Mouse (Mus musculus) heart, embryonic 13.5 days (tissue): ENCODE data around the gene Otub2. TPM values are rescaled to one million over a fixed set of nuclear protein-coding genes. Genes with fewer than 3 reads are reported as not detected.
A peak's percentile ranks its signal among the peaks of the same experiment; 100 is the strongest.

Experiments
- ATAC-seq: fragments of 200-750 bp; cut with Nextera tagmentation; 2 replicates; pipeline ENCODE4 v1.8.0; 2017; ENCODE audit warnings: moderate TSS enrichment; ENCODE audit not compliant: insufficient number of reproducible peaks, low FRiP score, low TSS enrichment; ENCODE audit errors: extremely low read depth
- H3K27ac ChIP-seq: fragments of 300-500 bp; sonication (generic); replicated peaks from 2 replicates; pipeline ENCODE4 v1.5.1; 2015; ENCODE audit warnings: moderate library complexity, mild to moderate bottlenecking, inconsistent platforms
- H3K27me3 ChIP-seq: fragments of 300-500 bp; sonication (generic); replicated peaks from 2 replicates; pipeline ENCODE4 v1.6.1; 2015; ENCODE audit warnings: mild to moderate bottlenecking, inconsistent platforms
- H3K36me3 ChIP-seq: fragments of 300-500 bp; sonication (generic); 2 replicates; pipeline ENCODE4 v1.6.1; 2015; ENCODE audit warnings: mild to moderate bottlenecking, inconsistent platforms
- H3K4me1 ChIP-seq: fragments of 300-500 bp; sonication (generic); 2 replicates; pipeline ENCODE4 v1.6.1; 2015; ENCODE audit warnings: inconsistent platforms
- H3K4me2 ChIP-seq: fragments of 300-500 bp; sonication (generic); 2 replicates; pipeline ENCODE4 v1.6.1; 2015; ENCODE audit warnings: inconsistent platforms, mild to moderate bottlenecking, moderate library complexity
- H3K4me3 ChIP-seq: fragments of 300-500 bp; sonication (generic); 2 replicates; pipeline ENCODE4 v1.5.1; 2015; ENCODE audit warnings: moderate library complexity, mild to moderate bottlenecking, inconsistent platforms
- H3K9ac ChIP-seq: fragments of 300-500 bp; sonication (generic); 2 replicates; pipeline ENCODE4 v1.6.1; 2015; ENCODE audit warnings: inconsistent platforms, mild to moderate bottlenecking, moderate library complexity
- H3K9me3 ChIP-seq: fragments of 300-500 bp; sonication (generic); 2 replicates; pipeline ENCODE4 v1.6.1; 2016; ENCODE audit warnings: inconsistent platforms
- WGBS: fragments of 180-500 bp; shearing (Covaris S2); methylation state at CpG from one replicate; pipeline ENCODE4 v1.1.7; 2015; ENCODE audit warnings: mixed read lengths; 5-methylcytosine and 5-hydroxymethylcytosine counted together
- polyA plus RNA-seq: library from polyadenylated mRNA; unstranded; fragments of >200 nt; fragmentation: Nextera tagmentation; extraction: Ambion mirVana; gene quantifications from 2 replicates; pipeline ENCODE4 v1.2.1, GENCODE M21; 2015

Otub2 gene
- polyA plus RNA-seq, 1 experiment from 2014 or later: 13.8 TPM

DNA sequence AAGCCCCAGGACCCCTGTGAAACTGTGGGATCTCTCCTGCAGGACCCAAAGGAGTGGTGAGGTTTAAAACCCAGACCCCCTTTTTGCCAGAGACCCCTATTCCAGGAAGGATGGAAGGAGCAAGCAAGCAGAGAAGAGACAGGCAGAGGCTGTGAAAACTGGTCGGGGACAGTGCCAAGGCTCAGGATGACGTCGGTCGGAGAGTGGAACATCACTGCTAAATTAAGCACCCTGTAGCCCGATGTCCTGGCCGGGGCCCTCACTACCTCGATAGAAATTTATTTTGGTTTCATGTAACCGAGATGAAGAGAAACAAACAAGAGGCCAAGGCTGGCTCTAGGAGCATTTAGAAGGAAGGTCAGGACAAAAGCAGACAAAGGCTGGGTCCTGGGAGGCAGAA, 30.3 kb upstream of the Otub2 start:
- no peaks in the 10 kb centered on the region for H3K27me3 ChIP-seq
- H3K9me3 ChIP-seq: no peaks in the 10 kb centered on the region
- no peak overlapping the region for H3K4me2 ChIP-seq
- H3K9ac ChIP-seq: 0 out of 2 replicates have a peak overlapping the region, but pooled peaks have one; percentile 30
- 0 out of 2 replicates have a peak overlapping the region, but pooled peaks have one; percentile 5 for H3K27ac ChIP-seq
- no peak for ATAC-seq
- H3K4me1 ChIP-seq: peaks cover 62% of the 10 kb centered on the region
- 42% methylated on average over 8 of the region's 8 CpGs for WGBS
- H3K36me3 ChIP-seq: no peaks in the 10 kb centered on the region
- H3K4me3 ChIP-seq: no peak overlapping the region

DNA sequence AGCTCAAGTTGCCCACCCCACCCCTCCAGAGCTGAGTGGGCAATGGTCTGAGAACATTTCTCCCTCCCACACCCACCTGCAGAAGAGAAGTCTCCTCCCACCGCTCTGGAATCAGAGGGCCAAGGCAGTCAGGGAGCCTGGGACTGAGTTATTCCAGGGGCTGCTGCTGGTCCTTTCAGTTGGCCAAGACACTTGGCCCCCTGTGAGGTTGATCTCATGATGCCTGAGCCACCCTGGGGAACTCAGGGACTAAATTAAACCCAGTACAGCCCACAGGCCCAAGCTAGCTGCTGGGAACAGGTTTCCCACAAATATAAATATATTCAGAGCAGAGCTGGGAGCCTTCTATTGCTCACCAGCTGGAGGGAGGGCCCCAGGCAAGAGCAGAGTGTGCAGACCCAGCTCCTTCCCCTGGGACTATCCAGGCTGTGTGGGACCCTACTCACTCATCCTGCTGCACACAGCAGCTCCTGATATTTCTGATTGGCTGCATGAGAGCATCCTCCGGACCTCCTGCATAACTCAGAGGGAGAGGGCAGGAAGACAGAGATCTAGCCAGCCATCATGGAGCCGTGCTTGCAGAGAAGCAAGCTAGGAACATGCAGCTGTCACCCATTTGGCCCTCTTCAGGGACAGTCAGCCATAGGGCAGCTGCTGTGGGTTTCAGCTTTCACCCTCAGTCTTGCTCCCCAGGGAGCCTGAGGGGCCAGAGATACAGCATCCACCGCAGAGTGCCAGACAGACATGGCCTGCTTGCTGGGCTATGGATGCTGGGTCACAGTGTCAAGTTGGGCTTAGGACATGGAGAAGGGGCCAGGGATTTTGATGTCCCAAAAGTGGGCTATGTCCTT, 29.3 kb upstream of the Otub2 start:
- Histone ChIP-seq H3K27me3 (no peaks in the 10 kb centered on the region), H3K4me1 (peaks cover 53% of the 10 kb centered on the region), H3K9me3 (no peaks in the 10 kb centered on the region), H3K4me2 (no peak overlapping the region), H3K4me3 (no peak overlapping the region), H3K27ac (no peak overlapping the region), H3K9ac (no peak overlapping the region), H3K36me3 (no peaks in the 10 kb centered on the region)
- ATAC-seq: no peak
- WGBS: 39% methylated on average over 4 of the region's 4 CpGs

DNA sequence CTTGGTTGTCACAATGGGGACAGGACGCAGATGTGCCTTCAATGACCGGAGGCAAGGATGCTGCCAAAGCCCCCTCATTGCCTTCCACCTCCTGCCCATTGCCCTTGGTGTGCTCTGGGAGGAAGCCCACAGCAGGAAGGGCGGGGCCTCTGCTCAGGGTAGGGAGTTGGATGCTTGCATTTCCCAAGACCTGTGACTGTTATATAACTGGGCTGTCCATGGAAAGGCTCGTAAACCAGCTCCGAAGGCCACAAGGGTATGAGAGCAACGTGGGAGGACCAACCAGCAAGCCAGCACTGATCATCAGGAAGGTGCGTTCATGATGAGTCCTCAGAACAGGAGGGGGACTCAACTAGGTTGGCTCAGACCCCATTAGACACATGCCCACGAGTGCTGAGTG, 27.7 kb upstream of the Otub2 start:
- H3K4me3 ChIP-seq: no peak overlapping the region
- H3K36me3 ChIP-seq: no peaks in the 10 kb centered on the region
- no peaks in the 10 kb centered on the region for H3K9me3 ChIP-seq
- no peak overlapping the region for H3K4me2 ChIP-seq
- no peaks in the 10 kb centered on the region for H3K27me3 ChIP-seq
- peaks cover 38% of the 10 kb centered on the region for H3K4me1 ChIP-seq
- H3K27ac ChIP-seq: no peak overlapping the region
- no peak overlapping the region for H3K9ac ChIP-seq
- ATAC-seq: no peak
- WGBS: 79% methylated on average over 8 of the region's 8 CpGs

DNA sequence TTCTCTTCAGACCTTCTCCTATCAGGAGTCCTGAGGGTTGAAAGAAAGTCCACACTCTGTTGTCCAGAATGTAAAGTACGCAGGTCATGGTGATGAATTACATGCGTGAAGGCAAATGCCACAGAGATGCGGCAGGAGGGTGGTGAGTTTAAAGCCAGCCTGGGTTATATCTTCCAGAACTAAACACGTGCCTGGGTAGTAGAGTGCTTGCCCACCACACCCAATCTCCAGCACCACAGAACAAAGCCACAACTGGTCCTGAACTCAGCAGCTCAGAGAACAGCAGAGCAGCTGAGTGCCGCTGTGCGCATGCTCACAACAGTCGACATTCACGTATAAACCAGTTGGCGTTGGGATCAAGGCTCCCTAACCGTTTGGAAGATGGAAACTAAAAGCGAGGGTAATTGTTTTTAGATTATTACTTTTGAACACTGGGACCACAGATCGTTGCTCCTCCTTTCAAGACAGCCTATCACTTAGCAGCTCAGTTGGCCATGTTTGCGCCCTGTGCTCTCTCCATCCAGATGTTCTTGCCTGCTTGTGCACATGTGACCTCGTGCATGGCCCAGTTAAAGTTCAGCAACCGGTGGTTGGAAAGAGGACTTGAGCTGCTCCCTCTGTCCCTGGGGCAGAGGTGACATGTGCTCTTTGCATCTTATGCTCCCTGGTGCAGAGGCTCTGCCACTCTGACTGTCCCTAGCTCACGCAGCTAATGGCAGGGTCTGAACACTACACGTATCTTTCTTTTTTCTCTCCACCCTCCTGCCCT, 26.8 kb upstream of the Otub2 start:
- Histone ChIP-seq H3K36me3 (no peaks in the 10 kb centered on the region), H3K4me2 (no peak overlapping the region), H3K27ac (peak overlapping the region; percentile 8; the same call in 1 of the 2 replicates), H3K4me1 (peaks cover 30% of the 10 kb centered on the region), H3K9me3 (no peaks in the 10 kb centered on the region), H3K9ac (no peak overlapping the region), H3K4me3 (no peak overlapping the region), H3K27me3 (no peaks in the 10 kb centered on the region)
- WGBS: 79% methylated on average over 17 of the region's 17 CpGs
- no peak for ATAC-seq

DNA sequence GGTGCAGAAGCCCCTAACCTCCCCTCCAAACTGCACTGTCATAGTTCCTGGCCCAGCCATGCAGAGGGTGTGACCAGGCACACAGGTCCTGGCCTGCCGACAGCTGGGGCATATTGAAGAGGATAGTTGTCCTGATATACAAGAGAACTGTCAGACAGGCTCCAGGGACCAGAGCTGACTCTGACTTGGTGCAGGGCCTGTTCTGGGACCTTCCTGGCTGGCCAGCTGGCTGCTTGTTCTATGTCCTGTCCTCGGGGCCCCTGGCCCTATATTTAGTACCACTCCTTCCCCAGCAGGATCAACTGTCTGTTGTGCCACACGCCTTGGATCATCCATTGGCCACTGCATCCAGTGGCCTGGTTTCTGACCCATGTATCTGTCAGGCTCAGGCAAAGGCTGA, 26.1 kb upstream of the Otub2 start:
- Histone ChIP-seq H3K4me3 (no peak overlapping the region), H3K4me2 (no peak overlapping the region), H3K9me3 (no peaks in the 10 kb centered on the region), H3K4me1 (peaks cover 30% of the 10 kb centered on the region), H3K9ac (no peak overlapping the region), H3K27me3 (no peaks in the 10 kb centered on the region), H3K36me3 (no peaks in the 10 kb centered on the region), H3K27ac (peak overlapping the region; percentile 8; the same call in 1 of the 2 replicates)
- no peak for ATAC-seq
- WGBS: 29% methylated on average over 3 of the region's 3 CpGs

DNA sequence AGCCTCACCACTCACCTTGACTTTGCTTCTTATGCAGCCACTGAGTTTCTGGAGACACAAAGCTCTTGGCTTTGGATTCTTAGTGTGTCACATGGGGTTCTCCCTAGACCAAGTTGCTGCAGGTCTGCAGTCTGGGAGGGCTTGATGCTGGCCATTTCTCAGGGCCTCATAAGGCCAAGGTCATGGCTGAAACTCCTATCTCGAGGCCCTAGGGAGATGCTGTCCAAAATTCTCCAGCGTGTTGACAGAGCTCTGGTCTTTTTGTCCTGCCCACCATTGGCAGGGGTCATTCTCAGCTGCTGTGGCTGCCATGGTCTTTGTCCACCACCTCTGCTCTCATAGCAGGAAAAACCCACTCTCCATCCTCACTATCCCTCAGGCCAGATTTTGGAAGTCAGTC, 21.3 kb upstream of the Otub2 start:
- Histone ChIP-seq H3K27ac (no peak overlapping the region), H3K4me2 (no peak overlapping the region), H3K9me3 (no peaks in the 10 kb centered on the region), H3K27me3 (peaks cover 13% of the 10 kb centered on the region), H3K4me3 (no peak overlapping the region), H3K36me3 (no peaks in the 10 kb centered on the region), H3K4me1 (peaks cover 15% of the 10 kb centered on the region), H3K9ac (no peak overlapping the region; the same call in 1 of the 2 replicates)
- 47% methylated on average over 2 of the region's 2 CpGs for WGBS
- ATAC-seq: no peak

DNA sequence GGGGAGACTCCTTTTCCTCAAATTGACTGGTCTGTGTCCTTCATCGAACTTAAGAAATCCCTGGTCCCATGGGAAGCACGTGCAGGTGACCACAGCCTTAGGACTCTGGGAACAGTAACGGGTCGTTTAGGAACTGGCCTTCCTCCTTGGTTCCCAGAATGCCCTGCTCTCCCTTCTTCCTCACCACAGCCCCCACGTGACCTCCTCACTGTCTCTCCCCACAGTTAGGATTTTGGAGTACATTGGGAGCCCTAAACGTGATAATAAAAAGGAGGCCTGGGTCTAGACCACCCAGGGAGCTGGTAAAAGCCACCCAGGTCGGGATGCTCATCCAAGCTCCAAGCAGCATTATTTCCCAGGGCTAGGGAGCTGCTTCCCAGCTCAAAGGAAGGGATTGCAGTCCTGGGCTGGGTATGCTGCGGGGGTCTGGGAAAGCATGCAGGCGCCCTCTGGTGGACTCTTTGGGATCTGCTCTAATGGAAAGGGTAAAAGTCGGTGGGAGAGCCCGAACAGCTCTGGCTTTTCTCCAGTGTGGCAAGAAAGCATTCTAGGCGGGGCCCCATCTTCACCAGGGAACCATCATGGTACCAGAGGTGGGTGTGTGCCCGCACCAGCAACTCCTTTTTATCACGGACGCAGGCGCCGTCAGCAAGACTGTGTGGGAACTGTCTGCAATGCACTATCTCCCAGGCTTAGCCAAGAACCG, 20.7 kb upstream of the Otub2 start:
- Histone ChIP-seq H3K36me3 (no peaks in the 10 kb centered on the region), H3K9me3 (no peaks in the 10 kb centered on the region), H3K27me3 (peaks cover 13% of the 10 kb centered on the region), H3K27ac (no peak overlapping the region), H3K4me3 (no peak overlapping the region), H3K4me2 (peak overlapping the region; percentile 36), H3K9ac (no peak overlapping the region; the same call in 1 of the 2 replicates), H3K4me1 (peaks cover 9% of the 10 kb centered on the region)
- 15% methylated on average over 18 of the region's 18 CpGs for WGBS
- ATAC-seq: no peak

DNA sequence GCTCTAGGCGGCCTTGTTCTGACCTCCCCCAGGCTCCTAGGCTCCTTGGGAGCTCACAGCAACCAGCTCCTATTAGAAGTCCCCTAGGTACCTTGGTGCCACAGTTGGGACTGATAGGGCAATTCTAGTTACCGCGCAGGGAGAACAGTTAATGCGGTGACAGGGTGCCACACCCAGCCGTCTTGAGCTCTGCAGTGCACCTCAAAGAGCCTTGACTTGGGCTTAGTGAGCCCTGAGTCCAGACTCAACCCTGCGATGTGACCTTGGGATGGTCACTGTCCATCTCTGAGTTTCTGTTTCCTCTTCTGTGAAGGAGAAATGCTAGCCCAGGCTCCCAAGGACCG, 20.2 kb upstream of the Otub2 start:
- no peak for ATAC-seq
- peak overlapping the region; percentile 36 for H3K4me2 ChIP-seq

DNA sequence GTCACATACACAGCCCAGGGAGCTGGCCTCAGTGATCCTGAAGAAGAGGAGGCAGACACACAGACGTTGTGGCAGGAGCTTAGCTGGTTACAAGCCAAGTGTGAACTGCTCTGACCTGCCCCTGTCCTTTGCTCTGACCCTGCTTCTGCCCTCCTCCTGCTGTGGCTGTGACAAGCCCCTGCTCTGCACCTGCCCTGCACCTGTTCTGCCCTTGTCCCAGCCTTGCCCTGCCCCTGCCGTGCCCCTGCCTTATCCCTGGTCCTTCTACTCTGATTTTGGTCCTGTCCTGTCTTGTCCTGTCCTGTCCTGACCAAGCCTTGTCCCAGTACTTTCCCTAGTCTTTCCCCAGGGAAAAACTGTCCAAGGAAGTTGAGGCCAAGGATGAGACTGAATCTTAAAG, 19.7 kb upstream of the Otub2 start:
- Histone ChIP-seq H3K27ac (no peak overlapping the region), H3K36me3 (no peaks in the 10 kb centered on the region), H3K4me2 (no peak overlapping the region), H3K4me3 (no peak overlapping the region), H3K4me1 (peaks cover 11% of the 10 kb centered on the region; the same call in 1 of the 2 replicates), H3K9ac (no peak overlapping the region), H3K9me3 (no peaks in the 10 kb centered on the region), H3K27me3 (peaks cover 13% of the 10 kb centered on the region)
- 46% methylated on average over 2 of the region's 2 CpGs for WGBS
- no peak for ATAC-seq

More for the DNA sequence above, 20.2 kb upstream of the Otub2 start:
- no peak overlapping the region for H3K27ac ChIP-seq
- H3K27me3 ChIP-seq: peaks cover 13% of the 10 kb centered on the region
- H3K9me3 ChIP-seq: no peaks in the 10 kb centered on the region
- H3K9ac ChIP-seq: no peak overlapping the region; the same call in 1 of the 2 replicates
- 65% methylated on average over 7 of the region's 7 CpGs for WGBS
- H3K4me1 ChIP-seq: peaks cover 7% of the 10 kb centered on the region; the same call in 1 of the 2 replicates
- H3K4me3 ChIP-seq: no peak overlapping the region
- no peaks in the 10 kb centered on the region for H3K36me3 ChIP-seq

DNA sequence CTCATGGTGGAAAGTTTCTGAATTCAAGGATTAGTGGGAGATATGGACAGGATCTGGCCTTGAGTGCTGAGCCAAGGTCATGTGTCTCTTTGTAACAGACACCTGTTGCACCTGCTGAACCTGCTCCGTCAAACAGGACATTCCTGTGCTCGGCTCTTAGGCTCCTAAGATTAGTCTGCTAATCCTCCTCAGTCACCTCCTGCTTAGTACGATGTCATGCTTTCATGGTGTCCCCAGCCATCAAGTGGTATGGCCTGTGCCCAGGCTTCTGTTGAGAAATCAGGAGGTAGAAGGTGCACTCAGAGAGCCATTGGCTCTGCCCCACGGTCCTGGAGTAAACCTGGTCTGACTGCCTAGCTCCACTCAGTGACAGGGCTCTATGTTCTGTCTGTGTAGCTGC, 17.6 kb upstream of the Otub2 start:
- no peak overlapping the region for H3K4me3 ChIP-seq
- 69% methylated on average over 4 of the region's 4 CpGs for WGBS
- no peak for ATAC-seq

DNA sequence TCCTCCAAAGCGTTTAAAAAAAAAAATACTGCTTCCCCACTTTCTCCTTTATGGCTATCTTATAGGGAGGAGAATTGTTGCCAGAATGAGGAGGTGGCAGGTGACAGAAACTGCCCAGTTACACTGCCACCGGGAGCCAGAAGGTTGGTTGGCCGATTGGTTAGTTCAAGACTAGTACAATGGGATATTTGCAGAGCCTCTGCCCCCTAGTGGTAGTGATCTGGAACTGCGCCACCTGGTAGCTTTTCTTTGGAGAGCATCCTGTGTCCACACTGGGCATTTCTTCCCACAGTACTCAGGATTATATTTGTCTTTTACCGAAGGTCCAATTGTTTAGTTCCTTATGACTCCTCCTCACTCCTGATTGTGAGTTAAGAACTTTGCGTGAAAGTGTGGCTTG, 16.8 kb upstream of the Otub2 start:
- no peak for ATAC-seq
- no peak overlapping the region for H3K4me2 ChIP-seq
- H3K27me3 ChIP-seq: peaks cover 13% of the 10 kb centered on the region
- no peak overlapping the region for H3K9ac ChIP-seq
- H3K9me3 ChIP-seq: no peaks in the 10 kb centered on the region
- no peaks in the 10 kb centered on the region for H3K36me3 ChIP-seq
- peaks cover 21% of the 10 kb centered on the region for H3K4me1 ChIP-seq
- no peak overlapping the region for H3K27ac ChIP-seq
- 31% methylated on average over 6 of the region's 6 CpGs for WGBS
- no peak overlapping the region for H3K4me3 ChIP-seq

More for the DNA sequence above, 17.6 kb upstream of the Otub2 start:
- H3K27me3 ChIP-seq: peaks cover 13% of the 10 kb centered on the region
- H3K4me2 ChIP-seq: no peak overlapping the region
- H3K27ac ChIP-seq: no peak overlapping the region
- peaks cover 13% of the 10 kb centered on the region; the same call in 1 of the 2 replicates for H3K4me1 ChIP-seq
- no peaks in the 10 kb centered on the region for H3K36me3 ChIP-seq
- no peak overlapping the region for H3K9ac ChIP-seq
- H3K9me3 ChIP-seq: no peaks in the 10 kb centered on the region
